Mouse (Mus musculus) stomach, postnatal 0 days (tissue): ENCODE measurements around the gene Mc1r.

ENCODE experiments used
- CTCF ChIP-seq: IDR thresholded peaks from 2 replicates; pipeline ENCODE4 v1.5.1; 2016; ENCODE audit warnings: antibody characterized with exemption, low read depth, mild to moderate bottlenecking, moderate library complexity
- EP300 ChIP-seq: optimal IDR thresholded peaks from 2 replicates; pipeline ENCODE3; 2016; ENCODE audit warnings: antibody characterized with exemption

GRCm38 (mm10) chr8:123373403-123374238 lies 33.3 kb upstream of the Mc1r start, which contains the start of gene Tcf25:
- TF ChIP-seq CTCF = peak; percentile 79
- TF ChIP-seq EP300 = peak; percentile 98
